Mouse (Mus musculus) urinary bladder, adult 18-20 months (tissue): ENCODE data around the gene Smtnl2.
"Not testable (repeated sequence)": the region's sequence is repeated elsewhere in the genome, so short reads cannot be mapped to it uniquely, and the experiment has no call there.

ENCODE experiments used
- DNase-seq, 2 experiments: peaks; one replicate each; pipeline ENCODE4 v3.0.0; 2022; ENCODE audit warnings: low spot score in 2 of 2, mixed read lengths in 2 of 2

The Smtnl2 gene

GRCm38 (mm10) chr11:72361385-72362346 is 49.8 kb downstream of the Smtnl2 start:
- peak in 1 of 2 experiments; percentile 25 for DNase-seq

GRCm38 (mm10) chr11:72354971-72355728 is 56.4 kb downstream of the Smtnl2 start:
- DNase-seq = peak; percentile 27 to 70

GRCm38 (mm10) chr11:72353186-72353585 is 58.3 kb downstream of the Smtnl2 start:
- DNase-seq = no peak

- no peak for DNase-seq
Observed at GRCm38 (mm10) chr11:72352272-72352671, 59.2 kb downstream of the Smtnl2 start.

GRCm38 (mm10) chr11:72349652-72350051 is 61.9 kb downstream of the Smtnl2 start:
- no peak for DNase-seq

GRCm38 (mm10) chr11:72349016-72349415 is 62.5 kb downstream of the Smtnl2 start:
- DNase-seq = no peak

GRCm38 (mm10) chr11:72348563-72348962 is 63.0 kb downstream of the Smtnl2 start:
- DNase-seq = no peak

- no peak for DNase-seq
Observed at GRCm38 (mm10) chr11:72344486-72344885, 67.0 kb downstream of the Smtnl2 start.

GRCm38 (mm10) chr11:72343904-72344303 is 67.6 kb downstream of the Smtnl2 start:
- no peak for DNase-seq

GRCm38 (mm10) chr11:72343238-72343625 is 68.3 kb downstream of the Smtnl2 start:
- DNase-seq = not testable (repeated sequence)

- DNase-seq = peak; percentile 25 to 31
Observed at GRCm38 (mm10) chr11:72342549-72343237, 68.8 kb downstream of the Smtnl2 start.

GRCm38 (mm10) chr11:72339716-72340115 is 71.8 kb downstream of the Smtnl2 start:
- DNase-seq = no peak
